Mouse (Mus musculus): ENCODE measurements at regions not wholly inside any gene's neighbourhood (a gene's known extent, or its start where the extent isn't known, plus 50 kb on each side); places are given as distances from the start of the nearest gene placed in this dataset.

DNA sequence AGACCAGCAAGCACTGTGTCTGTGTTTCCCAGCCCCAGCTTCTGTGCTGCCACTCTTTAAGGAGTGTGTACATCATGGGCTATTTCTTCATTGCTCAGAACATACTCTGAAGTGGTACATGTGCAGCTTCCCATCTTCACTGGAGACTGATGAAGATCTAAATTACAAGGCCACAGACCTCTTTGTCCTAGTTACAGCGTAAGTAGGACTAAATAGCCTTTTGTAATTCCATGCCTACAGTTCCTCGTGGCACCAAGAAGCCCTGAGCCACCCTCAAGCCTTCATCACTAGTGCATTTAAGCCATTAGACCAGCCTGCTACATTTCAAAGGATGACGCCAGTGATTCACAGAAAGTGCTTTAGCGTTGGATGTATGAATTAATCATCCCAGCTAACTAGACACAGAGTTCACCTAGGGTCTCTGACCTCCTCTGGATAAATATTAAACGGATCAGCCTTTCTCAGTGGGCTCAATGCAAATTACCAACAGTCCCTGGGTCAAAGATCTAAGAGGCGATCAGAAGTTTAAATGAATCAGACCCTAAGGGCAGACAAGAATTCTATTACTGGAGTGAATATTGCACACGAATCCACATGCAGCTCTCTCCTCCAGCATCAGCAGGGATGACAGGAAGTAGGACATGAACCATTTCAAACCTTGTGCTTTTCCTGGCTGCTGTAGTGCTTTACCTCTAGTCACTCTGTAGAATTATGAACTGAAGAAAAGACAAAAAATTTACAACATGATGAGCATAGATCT, 123.0 kb upstream of the Kcnh8 start:
- Histone ChIP-seq H3K4me3 (ENCODE audit: control insufficient read depth, insufficient read depth, low read length) (no peak overlapping the region), H3K4me1 (replicated peaks; ENCODE audit: control insufficient read depth, insufficient read depth, low read length) (no peaks in the 10 kb centered on the region; the same call in none of the 2 replicates), H3K27ac (ENCODE audit: control insufficient read depth, insufficient read depth, low read length) (no peak overlapping the region), H3K36me3 (ENCODE audit: control insufficient read depth, insufficient read depth, low read length) (peaks cover 5% of the 10 kb centered on the region; the same call in 1 of the 2 replicates), H3K27me3 (ENCODE audit: control insufficient read depth, insufficient read depth, low read length) (no peaks in the 10 kb centered on the region)
- 90% methylated on average over 7 of the region's 7 CpGs for WGBS
- DNase-seq: no peak
- no peak for TF ChIP-seq CTCF (IDR thresholded peaks at IDR 0.05; ENCODE audit: borderline replicate concordance, control insufficient read depth, extremely low read depth, insufficient read depth, low read length, poor library complexity)
- no peak for TF ChIP-seq POLR2A (IDR thresholded peaks at IDR 0.05; ENCODE audit: control insufficient read depth, extremely low read depth, insufficient read depth, low read length, poor library complexity)

DNA sequence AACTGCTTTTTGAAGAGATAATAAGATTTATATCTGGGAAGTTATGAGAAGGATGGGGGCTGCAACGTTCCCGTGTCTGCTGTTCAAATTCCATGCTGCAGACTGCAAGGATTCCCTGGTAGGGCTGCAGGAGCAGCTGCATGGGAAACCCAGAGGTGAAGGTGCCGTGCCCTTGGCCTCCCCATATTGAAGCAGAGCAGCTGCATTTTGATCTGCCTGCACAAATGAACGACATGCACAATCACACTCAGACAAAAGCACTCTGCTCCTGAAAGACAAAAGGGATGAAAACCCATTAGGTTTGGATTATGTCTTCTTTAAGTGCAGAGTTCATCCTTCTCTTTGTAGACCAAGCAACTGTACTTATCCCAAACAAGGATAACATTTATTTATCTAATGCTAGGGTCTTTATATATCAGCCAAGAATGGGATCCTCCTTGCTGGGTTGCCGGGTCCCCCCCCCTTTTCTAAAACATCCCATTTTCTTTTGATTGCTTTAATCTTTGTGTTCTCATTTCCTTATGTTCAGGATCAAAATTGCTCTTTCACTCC, 122.3 kb upstream of the Kcnh8 start:
- no peak for DNase-seq
- no peaks in the 10 kb centered on the region for H3K27me3 ChIP-seq (ENCODE audit: control insufficient read depth, insufficient read depth, low read length)
- H3K4me3 ChIP-seq (ENCODE audit: control insufficient read depth, insufficient read depth, low read length): no peak overlapping the region
- peaks cover 5% of the 10 kb centered on the region; the same call in 1 of the 2 replicates for H3K36me3 ChIP-seq (ENCODE audit: control insufficient read depth, insufficient read depth, low read length)
- H3K4me1 ChIP-seq (replicated peaks; ENCODE audit: control insufficient read depth, insufficient read depth, low read length): no peaks in the 10 kb centered on the region; the same call in none of the 2 replicates
- WGBS: 84% methylated on average over 5 of the region's 5 CpGs
- TF ChIP-seq POLR2A (IDR thresholded peaks at IDR 0.05; ENCODE audit: control insufficient read depth, extremely low read depth, insufficient read depth, low read length, poor library complexity): no peak
- TF ChIP-seq CTCF (IDR thresholded peaks at IDR 0.05; ENCODE audit: borderline replicate concordance, control insufficient read depth, extremely low read depth, insufficient read depth, low read length, poor library complexity): no peak
- no peak overlapping the region for H3K27ac ChIP-seq (ENCODE audit: control insufficient read depth, insufficient read depth, low read length)

- TF ChIP-seq CTCF (IDR thresholded peaks at IDR 0.05; ENCODE audit: borderline replicate concordance, control insufficient read depth, extremely low read depth, insufficient read depth, low read length, poor library complexity) (no peak), POLR2A (IDR thresholded peaks at IDR 0.05; ENCODE audit: control insufficient read depth, extremely low read depth, insufficient read depth, low read length, poor library complexity) (no peak)
- Histone ChIP-seq H3K36me3 (ENCODE audit: control insufficient read depth, insufficient read depth, low read length) (no peaks in the 10 kb centered on the region), H3K4me1 (replicated peaks; ENCODE audit: control insufficient read depth, insufficient read depth, low read length) (peaks cover 8% of the 10 kb centered on the region; the same call in 1 of the 2 replicates), H3K27ac (ENCODE audit: control insufficient read depth, insufficient read depth, low read length) (no peak overlapping the region), H3K4me3 (ENCODE audit: control insufficient read depth, insufficient read depth, low read length) (no peak overlapping the region), H3K27me3 (ENCODE audit: control insufficient read depth, insufficient read depth, low read length) (no peaks in the 10 kb centered on the region)
- no peak for DNase-seq
- WGBS: 33% methylated on average over 3 of the region's 3 CpGs
These were observed 95.7 kb upstream of the Kcnh8 start for GRCm38 (mm10) chr17:52506760-52507159.

DNA sequence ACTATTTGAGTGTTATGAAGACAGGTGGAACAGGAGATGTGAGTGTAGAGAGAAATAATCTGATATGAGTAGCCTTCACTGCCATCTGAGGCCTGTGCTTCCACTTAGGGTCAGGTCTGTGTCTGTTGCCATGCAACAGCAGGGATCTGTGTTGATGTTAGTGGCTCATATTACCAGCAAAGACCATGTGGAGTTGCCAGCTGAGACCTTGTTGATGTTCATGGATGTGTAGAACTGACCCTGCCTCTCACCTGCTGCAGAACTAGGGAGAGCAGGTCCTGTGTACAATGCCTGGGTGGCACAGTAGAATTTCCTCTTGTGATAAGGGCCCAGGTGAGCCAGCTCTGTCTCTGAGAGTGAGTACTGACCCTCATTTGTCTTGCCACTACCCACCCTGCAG, 72.2 kb upstream of the Kcnh8 start:
- H3K36me3 ChIP-seq (ENCODE audit: control insufficient read depth, insufficient read depth, low read length): no peaks in the 10 kb centered on the region
- no peaks in the 10 kb centered on the region for H3K4me1 ChIP-seq (replicated peaks; ENCODE audit: control insufficient read depth, insufficient read depth, low read length)
- no peak overlapping the region for H3K4me3 ChIP-seq (ENCODE audit: control insufficient read depth, insufficient read depth, low read length)
- H3K27me3 ChIP-seq (ENCODE audit: control insufficient read depth, insufficient read depth, low read length): no peaks in the 10 kb centered on the region
- H3K27ac ChIP-seq (ENCODE audit: control insufficient read depth, insufficient read depth, low read length): no peak overlapping the region
- no peak for TF ChIP-seq POLR2A (IDR thresholded peaks at IDR 0.05; ENCODE audit: control insufficient read depth, extremely low read depth, insufficient read depth, low read length, poor library complexity)
- no peak for DNase-seq
